Mouse (Mus musculus) cerebellum, adult 2 months (tissue): ENCODE data around the gene Fam89a.

Experiments used
- CTCF ChIP-seq: fragments of 200-500 bp; IDR thresholded peaks from 2 replicates; pipeline ENCODE4 v1.5.1; 2011; ENCODE audit warnings: low read depth, mild to moderate bottlenecking, control low read depth, low read length, moderate library complexity, borderline replicate concordance; ENCODE audit not compliant: insufficient read depth
- POLR2A ChIP-seq: fragments of 200-500 bp; IDR thresholded peaks from 2 replicates; pipeline ENCODE4 v1.6.1; 2011; ENCODE audit warnings: low read length, control low read depth, borderline replicate concordance; ENCODE audit not compliant: insufficient read depth

- TF ChIP-seq CTCF (no peak), POLR2A (no peak)
Measured at GRCm38 (mm10) chr8:124783228-124783627, 31.6 kb upstream of the Fam89a start.
